Mouse (Mus musculus) CD8-positive naive resting alpha-beta T cell, adult 2 months (primary cell): ENCODE measurements at regions not wholly inside any gene's neighbourhood (a gene's known extent, or its start where the extent isn't known, plus 50 kb on each side); places are given as distances from the start of the nearest gene placed in this dataset.

ENCODE experiments used
- DNase-seq, 2 experiments: peaks; one replicate each; pipeline ENCODE4 v3.0.0; 2022; ENCODE audit warnings: low read depth in 2 of 2, low spot score in 2 of 2

DNA sequence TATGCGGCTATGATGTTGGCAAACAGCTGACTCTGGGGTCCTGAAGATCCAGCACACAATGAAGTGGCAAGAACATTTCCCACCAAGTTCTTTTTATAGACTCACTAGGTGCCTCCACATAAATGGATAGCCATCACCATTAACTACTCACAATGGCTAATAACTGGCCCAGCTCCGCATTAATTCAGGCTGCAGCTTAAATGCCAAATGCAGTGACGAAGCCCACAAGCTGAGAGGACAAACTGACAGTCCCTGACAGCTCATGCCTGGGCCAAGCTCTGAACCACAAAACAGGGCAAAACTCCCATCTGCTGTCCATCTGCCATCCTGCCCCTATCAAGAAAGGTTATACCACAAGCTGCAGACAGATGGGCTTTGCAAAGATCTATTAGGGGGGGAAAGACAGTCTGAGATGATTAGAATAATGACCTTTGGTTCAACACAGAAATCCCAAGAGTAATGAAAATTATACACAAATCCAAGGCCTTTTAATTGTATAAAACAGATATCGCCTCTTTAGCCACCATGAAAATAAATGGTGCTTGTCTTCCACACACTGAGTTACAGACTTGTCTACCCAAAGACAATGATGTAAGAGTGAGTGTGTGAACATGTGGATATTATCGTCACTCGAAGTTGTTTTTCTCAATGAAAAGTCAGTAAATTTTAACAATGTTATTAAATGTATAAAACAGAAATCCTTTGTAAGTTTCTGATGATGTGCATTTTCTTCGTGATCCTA is 224.1 kb downstream of the Gm11361 start:
- DNase-seq: no peak

DNA sequence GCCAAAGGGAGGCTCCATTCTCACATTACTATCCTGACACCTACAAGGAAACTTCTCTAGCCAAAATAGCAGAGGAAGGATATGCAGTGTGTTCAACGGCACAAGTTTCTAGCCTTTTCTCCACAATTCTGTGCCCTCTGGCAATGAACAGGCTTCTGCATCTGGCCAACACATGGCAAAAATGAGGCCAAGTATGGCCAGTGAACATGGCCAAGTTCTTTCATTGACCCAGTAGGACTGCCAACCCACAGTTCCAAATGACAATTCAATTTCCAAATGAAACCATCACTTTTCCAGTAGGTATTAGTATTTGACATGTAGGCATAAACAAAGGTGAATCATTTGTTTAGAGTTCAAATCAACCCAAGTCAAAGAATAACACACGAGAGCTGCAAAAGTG is 208.8 kb downstream of the Gm11361 start:
- DNase-seq: no peak

GRCm38 (mm10) chr13:28465187-28465880 is 208.0 kb downstream of the Gm11361 start:
- no peak for DNase-seq

DNA sequence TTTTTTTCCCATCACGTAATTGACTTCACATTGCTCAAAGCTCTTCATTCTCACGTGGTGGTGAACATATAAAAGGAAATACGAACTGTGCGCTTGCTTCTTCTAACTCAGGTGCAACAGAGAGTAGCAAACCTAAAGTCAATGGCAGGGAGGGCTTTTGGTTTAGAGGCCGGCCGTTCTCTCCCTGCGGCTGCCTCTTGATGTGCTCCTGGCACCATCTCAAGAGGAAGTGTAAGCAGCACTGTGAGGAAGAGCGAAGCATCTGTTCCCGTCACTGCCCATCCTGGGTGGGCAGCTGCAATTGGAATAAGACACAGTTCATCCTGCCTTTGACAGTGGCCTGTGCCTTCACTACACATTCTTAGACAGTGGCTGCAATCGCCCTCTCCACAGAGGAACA is 204.0 kb downstream of the Gm11361 start:
- DNase-seq: no peak

GRCm38 (mm10) chr13:28457403-28457802 is 200.1 kb downstream of the Gm11361 start:
- DNase-seq: no peak

DNA sequence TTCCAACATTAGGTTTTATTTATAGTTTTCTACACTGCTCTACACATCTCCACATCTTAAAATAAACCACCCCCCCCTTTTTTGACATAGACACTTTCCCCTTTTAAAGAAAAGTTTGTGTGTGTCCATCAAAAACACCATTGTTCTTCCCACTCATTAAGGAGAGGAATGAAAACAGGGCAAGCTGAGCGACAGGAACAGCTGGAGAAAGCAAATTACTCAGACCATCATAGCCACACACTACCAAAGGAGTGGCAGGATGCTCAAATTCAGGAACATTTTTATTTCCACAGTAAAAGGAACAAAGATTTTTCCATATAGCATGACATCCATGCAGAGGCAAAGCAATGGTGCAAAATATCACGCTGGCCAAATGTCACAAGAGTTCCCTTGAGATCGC is 198.6 kb downstream of the Gm11361 start:
- DNase-seq: no peak

DNA sequence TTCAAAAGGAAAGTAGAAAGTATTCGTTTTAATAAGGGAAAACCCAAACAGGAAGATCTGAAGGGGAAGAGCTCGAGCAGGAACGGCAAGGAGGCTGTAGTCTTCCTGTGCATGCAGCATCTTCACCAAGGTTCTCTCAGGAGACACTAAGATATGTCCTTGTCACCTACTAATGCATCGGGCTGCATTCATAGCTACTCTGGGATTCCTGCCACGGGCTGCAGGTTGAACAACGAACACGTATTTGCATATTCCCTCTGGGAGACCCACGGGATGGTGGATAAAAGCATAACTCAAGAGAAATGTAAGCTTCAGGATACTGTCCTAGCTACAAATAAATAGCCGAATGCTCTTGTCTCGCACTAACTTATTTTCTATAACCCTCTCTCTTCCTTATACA is 197.7 kb downstream of the Gm11361 start:
- DNase-seq: no peak

DNA sequence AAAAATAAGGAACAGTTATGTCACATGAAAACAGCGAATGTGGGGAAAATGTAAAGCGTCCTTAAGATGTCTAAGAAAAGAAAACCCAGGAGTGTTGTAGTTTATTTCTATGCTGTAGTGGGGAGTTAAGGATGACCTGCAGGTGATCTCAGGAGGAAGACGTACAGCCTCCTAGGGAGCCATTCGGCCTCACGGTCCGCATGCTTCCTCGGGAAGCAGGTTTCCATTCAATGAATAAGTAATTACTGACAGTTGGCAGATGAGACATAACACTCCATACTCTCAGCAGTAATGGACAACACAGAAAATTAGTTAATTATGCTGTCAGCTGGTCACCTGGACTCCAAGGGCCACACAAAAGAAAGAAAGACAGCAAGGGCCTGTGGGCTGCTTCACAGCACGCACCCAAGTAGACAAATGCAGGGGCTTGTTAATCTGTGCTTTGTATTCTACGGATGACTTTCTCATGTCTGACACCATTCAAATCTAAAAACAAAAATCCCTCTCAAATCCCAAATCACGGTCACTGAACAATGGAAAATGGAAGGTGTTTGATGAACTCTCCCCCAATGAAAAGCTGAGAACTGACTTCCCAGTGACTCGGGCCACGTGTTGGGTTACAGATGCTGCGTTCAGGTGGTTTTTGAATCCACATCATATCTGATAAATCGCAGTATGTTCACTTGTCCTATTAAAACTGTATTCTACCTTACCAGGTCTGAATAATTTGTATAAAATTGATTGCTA is 193.5 kb downstream of the Gm11361 start:
- DNase-seq: no peak

DNA sequence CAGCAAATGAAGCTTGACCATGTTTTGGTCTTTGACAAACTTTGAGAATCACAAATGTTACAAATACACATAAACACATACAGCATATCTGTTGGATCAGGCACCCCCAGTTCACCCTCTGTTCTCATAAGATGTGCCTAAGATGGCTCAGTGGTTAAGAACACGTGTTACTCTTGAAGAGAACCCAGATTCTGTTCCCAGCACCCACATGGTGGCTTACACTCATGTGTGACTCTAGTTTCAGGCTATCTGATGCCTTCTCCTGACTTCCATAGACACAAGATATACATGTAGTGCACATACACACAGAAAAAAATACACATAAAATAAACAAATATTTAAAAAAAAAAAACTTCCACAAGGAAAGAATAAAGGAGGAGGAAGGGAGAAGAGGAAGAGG is 191.7 kb downstream of the Gm11361 start:
- no peak for DNase-seq

GRCm38 (mm10) chr13:28442250-28442649 is 184.9 kb downstream of the Gm11361 start:
- no peak for DNase-seq

GRCm38 (mm10) chr13:28433445-28433844 is 176.1 kb downstream of the Gm11361 start:
- no peak for DNase-seq

- DNase-seq: no peak
Measured at GRCm38 (mm10) chr13:28432017-28432416, 174.7 kb downstream of the Gm11361 start.

- DNase-seq: peak in 1 of 2 experiments; percentile 9
Measured at GRCm38 (mm10) chr13:28426085-28426484, 168.8 kb downstream of the Gm11361 start.

- DNase-seq: no peak
Measured at GRCm38 (mm10) chr13:28425116-28425515, 167.8 kb downstream of the Gm11361 start.

- no peak for DNase-seq
Measured at GRCm38 (mm10) chr13:28424446-28425059, 167.2 kb downstream of the Gm11361 start.

- no peak for DNase-seq
Measured at GRCm38 (mm10) chr13:28421309-28421708, 164.0 kb downstream of the Gm11361 start.

DNA sequence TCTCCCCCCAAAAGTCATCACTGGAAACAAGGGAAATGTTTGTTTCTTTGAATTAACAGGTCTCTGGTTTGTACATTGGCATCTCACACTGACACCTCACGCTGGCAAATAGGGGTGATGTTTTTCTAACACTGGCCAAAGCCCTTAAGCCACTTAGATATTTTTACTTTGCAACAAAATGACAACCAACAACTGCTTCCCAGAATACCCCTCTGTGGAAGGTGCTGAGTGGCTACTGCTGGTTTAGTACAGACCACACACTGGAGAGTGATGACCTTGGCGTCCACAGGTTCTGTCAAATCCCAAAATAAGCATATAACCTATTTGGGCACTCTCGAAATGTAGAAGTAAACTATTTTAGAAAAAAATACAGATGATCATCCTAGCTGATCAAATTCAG is 163.3 kb downstream of the Gm11361 start:
- DNase-seq: no peak

- peak; percentile 21 to 47 for DNase-seq
Measured at GRCm38 (mm10) chr13:28419950-28420381, 162.6 kb downstream of the Gm11361 start.

DNA sequence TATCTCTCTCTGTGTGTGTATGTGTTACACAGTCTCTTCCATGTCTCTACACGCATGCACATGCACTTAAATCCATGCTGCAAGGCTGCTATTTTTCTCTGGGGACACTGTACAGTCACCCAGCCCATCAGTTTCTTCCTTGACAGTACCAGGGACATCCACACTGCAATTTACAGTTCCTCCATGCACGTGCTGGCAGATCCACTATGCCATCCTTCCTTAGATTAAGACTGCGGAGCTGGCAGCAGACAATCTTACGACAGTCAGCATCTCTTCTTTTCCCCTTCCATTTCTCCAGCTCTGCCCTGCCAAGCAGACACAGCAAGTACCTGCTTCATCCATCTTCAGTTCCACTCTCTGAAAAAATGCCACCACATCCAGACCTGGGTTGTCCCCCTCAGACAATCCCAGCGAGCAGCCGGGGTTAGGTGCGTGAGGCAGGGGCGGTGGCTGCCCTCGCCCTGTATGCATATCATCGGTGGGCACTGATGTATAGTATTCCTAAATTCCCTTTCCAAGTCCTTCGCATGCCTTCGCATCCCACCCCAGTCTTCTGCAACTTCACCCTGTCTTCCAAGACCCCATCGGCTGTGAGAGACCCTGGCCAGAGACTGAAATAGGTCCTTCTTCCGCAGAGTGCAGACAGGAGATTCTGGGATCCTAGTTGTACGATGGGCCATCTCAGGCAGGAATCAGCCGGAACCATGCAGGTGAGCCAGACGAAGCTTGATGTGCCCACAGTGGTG is 161.8 kb downstream of the Gm11361 start:
- DNase-seq: no peak

- DNase-seq: peak; percentile 20 to 23
Measured at GRCm38 (mm10) chr13:28417929-28418881, 160.9 kb downstream of the Gm11361 start.
